Comparison of ENCODE assay signal across 8 mouse cellular contexts in genomic region chr13:49381230-49381629, GRCm38 (mm10). TPM values are rescaled to one million over a fixed set of nuclear protein-coding genes. Genes with fewer than 3 reads are reported as not detected.
DNase-seq lines count a peak whose midpoint lies in the region; ATAC-seq and TF ChIP-seq lines count a peak whose summit lies in the region.

No protein-coding gene starts in this region.

- peak overlapping the region; percentile 7; the same call in 1 of the 2 replicates for H3K4me3 ChIP-seq in gastrocnemius, adult 2 months

- TF ChIP-seq CTCF in gastrocnemius, adult 2 months (IDR thresholded peaks at IDR 0.05), result no peak; the same call in 1 of the 2 replicates

- peak overlapping the region; percentile 83 for H3K27ac ChIP-seq in gastrocnemius, adult 2 months

- intact Hi-C loops in gastrocnemius, adult 2 months (cut with DNase I), result loop anchor here (1.0 kb wide), 2 partner anchors 42 to 54 kb away; no protein-coding TSS in a partner anchor
- intact Hi-C loops in left cerebral cortex, postnatal 10 days (cut with DNase I), result no loop called here

- peak; percentile 62 for DNase-seq in WW6 (ENCODE audit: low read depth, low spot score)
- DNase-seq in cerebellum, postnatal 25 days, result peak; percentile 91 to 95
- peak; percentile 92 for DNase-seq in gastrocnemius, adult 2 months
- DNase-seq in induced T-regulatory cell, adult 2 months (ENCODE audit: low read depth), result peak; percentile 90
- peak; percentile 68 to 92 for DNase-seq in left cerebral cortex, postnatal 10 days (ENCODE audit: extremely low spot score in 1 of 2, low spot score in 2 of 2)
- DNase-seq in right cerebral cortex, postnatal 14 days, result peak; percentile 90
- peak; percentile 87 for DNase-seq in urinary bladder, postnatal 25 days (ENCODE audit: low spot score)

- peak; percentile 74 for ATAC-seq in megakaryocyte-erythroid progenitor cell, adult 5-6 weeks (replicated peaks; ENCODE audit: low FRiP score, low TSS enrichment, poor library complexity, severe bottlenecking)

RNA-seq across cellular contexts. Expression of gene Ippk, which starts 39.8 kb away (rescaled TPM):
- total RNA-seq in gastrocnemius, adult 2 months (2021), result 1 to 10 TPM; 5.6 to 6.3 TPM
- total RNA-seq in left cerebral cortex, postnatal 10 days (2021), result 10 to 100 TPM; 12.7 to 13.8 TPM
- total RNA-seq in megakaryocyte-erythroid progenitor cell, adult 5-6 weeks (2014; fragmentation: Nextera tagmentation), result 8.9 and 9.8 TPM in 2 replicates
- total RNA-seq in megakaryocyte-erythroid progenitor cell, adult 5-6 weeks (2017), result 13.0 and 13.2 TPM in 2 replicates

RNA-seq across cellular contexts. Expression of gene Bicd2, which starts 39.8 kb away (rescaled TPM):
- 10 to 100 TPM; 26.0 to 28.5 TPM for total RNA-seq in gastrocnemius, adult 2 months (2021)
- 10 to 100 TPM; 44.5 to 45.7 TPM for total RNA-seq in left cerebral cortex, postnatal 10 days (2021)
- 14.8 and 16.1 TPM in 2 replicates for total RNA-seq in megakaryocyte-erythroid progenitor cell, adult 5-6 weeks (2014; fragmentation: Nextera tagmentation)
- total RNA-seq in megakaryocyte-erythroid progenitor cell, adult 5-6 weeks (2017), result 18.3 and 26.2 TPM in 2 replicates

Comparison
In these comparisons a context has a peak if more than half of its experiments do, and no peak if none do; other contexts are left out.
1. Peak in every context shown above with its lines: DNase-seq, ATAC-seq, H3K4me3 ChIP-seq and H3K27ac ChIP-seq.